Mouse (Mus musculus): Measurements from ENCODE around the gene Dnajb13. TPM values are rescaled to one million over a fixed set of nuclear protein-coding genes. Genes with fewer than 3 reads are reported as not detected.
A peak's percentile ranks its signal among the peaks of the same experiment; 100 is the strongest.

Gene Dnajb13
- polyA plus RNA-seq, 1 experiment from 2014 or later, result 2.1 TPM

GRCm38 (mm10) chr7:100504740-100505487, 9.8 kb downstream of the Dnajb13 start:
- H3K4me3 ChIP-seq, result no peak overlapping the region
- H3K27me3 ChIP-seq, result no peaks in the 10 kb centered on the region
- no peaks in the 10 kb centered on the region for H3K4me1 ChIP-seq
- H3K4me2 ChIP-seq, result no peak overlapping the region
- no peak overlapping the region for H3K27ac ChIP-seq
- no peak overlapping the region for H3K9ac ChIP-seq
- 86% methylated on average over 13 of the region's 13 CpGs for WGBS
- H3K36me3 ChIP-seq (ENCODE audit: poor library complexity, severe bottlenecking), result no peaks in the 10 kb centered on the region
- H3K9me3 ChIP-seq (replicated peaks), result no peaks in the 10 kb centered on the region
- no peak for ATAC-seq

DNA sequence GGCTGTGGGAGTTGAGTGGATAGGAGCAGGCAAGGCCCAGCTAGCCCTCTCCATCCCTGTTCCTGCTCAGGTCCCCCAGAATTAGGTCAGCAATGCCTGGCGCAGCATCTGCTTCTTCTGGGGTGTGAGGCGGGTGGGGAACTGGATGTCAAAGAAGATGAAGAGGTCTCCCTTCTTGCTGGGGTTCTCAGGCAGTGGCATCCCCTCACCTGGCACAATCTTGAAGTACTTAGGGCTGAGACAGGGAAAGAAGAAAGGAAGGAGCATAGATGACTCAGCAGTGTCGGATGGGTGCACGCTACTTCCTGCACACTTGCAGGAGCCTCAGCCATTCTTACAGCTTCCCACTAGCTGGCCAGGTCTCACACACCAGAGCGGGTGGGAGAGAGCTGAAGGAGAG, 11.7 kb downstream of the Dnajb13 start:
- no peak for ATAC-seq
- Histone ChIP-seq H3K36me3 (ENCODE audit: poor library complexity, severe bottlenecking) (0 out of 2 replicates have a peak, but pooled peaks cover 2% of the 10 kb centered on the region), H3K4me1 (no peaks in the 10 kb centered on the region), H3K4me2 (no peak overlapping the region), H3K9me3 (replicated peaks) (no peaks in the 10 kb centered on the region), H3K4me3 (no peak overlapping the region), H3K27me3 (no peaks in the 10 kb centered on the region), H3K27ac (no peak overlapping the region), H3K9ac (no peak overlapping the region)
- 92% methylated on average over 5 of the region's 5 CpGs for WGBS

- no peak for ATAC-seq
- Histone ChIP-seq H3K36me3 (ENCODE audit: poor library complexity, severe bottlenecking) (peaks cover 4% of the 10 kb centered on the region; the same call in 1 of the 2 replicates), H3K27ac (no peak overlapping the region), H3K27me3 (no peaks in the 10 kb centered on the region), H3K4me1 (no peaks in the 10 kb centered on the region), H3K9ac (no peak overlapping the region), H3K4me2 (no peak overlapping the region), H3K9me3 (replicated peaks) (no peaks in the 10 kb centered on the region), H3K4me3 (no peak overlapping the region)
- 87% methylated on average over 7 of the region's 7 CpGs for WGBS
Observed at GRCm38 (mm10) chr7:100502374-100502922, 12.3 kb downstream of the Dnajb13 start.

DNA sequence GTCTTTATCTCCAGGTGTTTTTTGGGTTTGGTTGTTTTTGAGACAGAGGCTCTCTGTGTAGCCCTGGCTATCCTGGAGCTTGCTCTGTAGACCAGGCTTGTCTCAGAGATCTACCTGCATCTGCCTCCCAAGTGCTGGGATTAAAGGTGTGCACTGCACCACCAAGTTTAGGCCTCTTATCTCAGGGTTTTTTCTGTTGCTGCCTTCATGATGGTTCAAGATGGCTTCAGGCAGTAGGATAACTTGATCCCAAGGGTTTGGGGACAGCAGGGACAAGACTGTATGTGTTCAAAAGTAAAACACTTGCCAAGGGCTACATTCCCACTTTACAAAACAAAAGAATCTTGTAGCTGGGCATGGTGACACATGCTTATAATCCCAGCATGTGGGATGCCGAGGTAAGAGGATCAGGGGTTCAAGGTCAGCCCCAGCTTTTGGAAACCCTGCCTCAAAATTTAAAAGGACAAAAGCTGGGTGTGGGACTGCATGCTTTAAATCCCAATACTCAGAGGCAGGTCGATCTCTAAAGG, 12.9 kb downstream of the Dnajb13 start:
- H3K9ac ChIP-seq, result no peak overlapping the region
- no peaks in the 10 kb centered on the region for H3K27me3 ChIP-seq
- H3K4me3 ChIP-seq, result no peak overlapping the region
- H3K9me3 ChIP-seq (replicated peaks), result no peaks in the 10 kb centered on the region
- WGBS, result 55% methylated on average over 2 of the region's 2 CpGs
- H3K4me1 ChIP-seq, result no peaks in the 10 kb centered on the region
- no peak overlapping the region for H3K4me2 ChIP-seq
- H3K36me3 ChIP-seq (ENCODE audit: poor library complexity, severe bottlenecking), result peaks cover 4% of the 10 kb centered on the region; the same call in 1 of the 2 replicates
- no peak overlapping the region for H3K27ac ChIP-seq
- ATAC-seq, result no peak

DNA sequence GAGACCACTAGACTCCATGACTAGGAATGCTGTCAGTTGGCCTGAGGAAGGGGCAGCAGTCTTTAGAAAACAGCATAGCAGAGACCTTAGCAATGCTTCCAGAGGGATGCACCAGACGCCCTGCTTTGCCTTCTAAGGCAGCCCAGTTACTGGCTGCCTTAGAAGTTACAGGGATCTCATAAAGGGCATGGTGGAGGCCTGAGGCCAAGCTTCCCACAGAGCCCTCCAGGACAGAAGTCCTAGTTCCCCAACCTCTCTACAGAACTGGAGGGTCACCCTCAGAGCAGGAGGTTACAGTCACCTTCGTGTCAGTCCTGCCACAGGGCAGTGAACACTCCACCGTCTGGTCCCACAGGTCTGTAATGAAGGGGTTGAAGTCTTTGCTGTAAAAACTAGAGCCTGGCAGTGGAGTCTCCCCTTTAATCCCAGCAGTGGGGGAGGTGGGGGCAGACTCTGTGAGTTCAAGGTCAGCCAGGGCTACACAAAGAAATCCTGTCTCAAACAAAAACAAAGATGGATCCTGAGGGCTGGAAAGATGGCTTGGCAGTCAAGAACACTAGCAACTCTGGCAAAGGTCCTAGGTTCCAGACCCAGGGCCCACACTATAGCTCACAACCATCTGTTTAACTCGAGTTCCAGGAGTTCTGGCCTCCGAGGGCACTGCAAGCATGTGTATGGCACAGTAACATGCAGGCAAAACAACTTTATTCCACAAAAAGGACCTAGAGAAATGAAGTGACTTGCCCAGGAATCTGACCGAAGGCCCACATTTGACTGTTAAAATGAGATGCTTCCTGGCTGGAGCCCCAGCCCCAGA, 13.5 kb downstream of the Dnajb13 start:
- 76% methylated on average over 6 of the region's 6 CpGs for WGBS
- no peak overlapping the region for H3K4me2 ChIP-seq
- ATAC-seq, result no peak
- no peak overlapping the region for H3K9ac ChIP-seq
- H3K9me3 ChIP-seq (replicated peaks), result no peaks in the 10 kb centered on the region
- H3K27me3 ChIP-seq, result no peaks in the 10 kb centered on the region
- 0 out of 2 replicates have a peak, but pooled peaks cover under 1% of the 10 kb centered on the region for H3K4me1 ChIP-seq
- H3K27ac ChIP-seq, result no peak overlapping the region
- H3K36me3 ChIP-seq (ENCODE audit: poor library complexity, severe bottlenecking), result peaks cover 4% of the 10 kb centered on the region; the same call in 1 of the 2 replicates
- no peak overlapping the region for H3K4me3 ChIP-seq

DNA sequence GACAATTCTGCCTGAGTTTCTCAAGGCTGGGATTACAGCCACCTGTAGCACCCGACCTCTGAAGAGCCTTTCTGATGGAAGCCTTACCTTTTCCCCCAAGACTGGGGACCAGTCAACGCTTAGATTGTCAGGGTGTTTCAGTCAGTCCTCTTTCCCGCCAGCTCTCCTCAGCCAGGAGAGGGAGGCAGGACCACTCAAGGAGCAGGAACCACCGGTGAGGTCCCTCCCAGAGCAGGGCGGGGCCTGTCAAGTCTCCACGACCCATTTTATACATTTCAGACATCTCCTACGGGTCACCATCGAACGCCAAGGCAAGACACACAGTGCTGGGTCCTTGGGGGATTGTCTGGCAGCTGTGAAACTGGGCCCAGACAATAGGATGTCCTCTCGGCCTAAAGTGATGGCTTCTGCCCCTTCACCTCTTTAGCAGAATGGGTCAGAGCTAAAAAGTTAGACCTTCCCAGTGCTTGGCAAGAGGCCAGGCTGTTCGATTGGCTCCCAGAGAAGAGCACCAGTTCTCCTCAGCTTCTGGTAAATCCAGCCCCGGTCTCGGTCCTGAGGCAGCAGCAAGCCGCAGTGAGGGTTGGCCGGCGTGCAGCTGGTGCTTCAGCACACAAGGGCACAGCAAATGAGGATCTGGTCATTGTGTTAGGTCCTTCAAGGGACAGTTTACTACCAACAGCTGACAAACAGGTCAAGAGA, 14.3 kb downstream of the Dnajb13 start:
- H3K9me3 ChIP-seq (replicated peaks), result no peaks in the 10 kb centered on the region
- no peak overlapping the region for H3K9ac ChIP-seq
- H3K4me3 ChIP-seq, result no peak overlapping the region
- 75% methylated on average over 16 of the region's 16 CpGs for WGBS
- H3K4me2 ChIP-seq, result no peak overlapping the region
- H3K36me3 ChIP-seq (ENCODE audit: poor library complexity, severe bottlenecking), result peaks cover 4% of the 10 kb centered on the region; the same call in 1 of the 2 replicates
- peaks cover 9% of the 10 kb centered on the region for H3K4me1 ChIP-seq
- H3K27ac ChIP-seq, result no peak overlapping the region
- no peak for ATAC-seq
- H3K27me3 ChIP-seq, result no peaks in the 10 kb centered on the region

DNA sequence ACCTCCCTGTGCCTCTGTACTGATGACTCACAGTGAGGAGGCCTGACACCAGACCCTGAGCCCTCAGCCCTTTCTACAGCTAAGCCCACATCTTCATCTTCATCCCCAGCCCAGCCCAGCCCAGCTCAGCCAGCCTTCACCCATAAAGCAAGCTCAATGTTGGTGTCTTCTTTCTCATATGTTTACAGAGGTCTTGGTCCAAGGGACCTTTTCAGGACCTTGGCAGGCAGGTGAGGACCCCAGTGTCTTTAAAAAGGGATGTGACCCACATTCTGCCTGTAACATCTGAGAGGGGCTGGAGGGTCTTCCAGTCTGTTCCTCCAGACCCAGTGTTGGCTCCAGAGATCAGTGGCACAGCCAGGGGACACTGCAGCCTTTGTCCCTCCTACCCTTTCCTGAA, 15.3 kb downstream of the Dnajb13 start:
- Histone ChIP-seq H3K9ac (no peak overlapping the region), H3K36me3 (ENCODE audit: poor library complexity, severe bottlenecking) (peaks cover 4% of the 10 kb centered on the region; the same call in 1 of the 2 replicates), H3K9me3 (replicated peaks) (no peaks in the 10 kb centered on the region), H3K27me3 (no peaks in the 10 kb centered on the region), H3K4me1 (peaks cover 12% of the 10 kb centered on the region), H3K27ac (no peak overlapping the region), H3K4me3 (no peak overlapping the region), H3K4me2 (no peak overlapping the region)
- no peak for ATAC-seq

DNA sequence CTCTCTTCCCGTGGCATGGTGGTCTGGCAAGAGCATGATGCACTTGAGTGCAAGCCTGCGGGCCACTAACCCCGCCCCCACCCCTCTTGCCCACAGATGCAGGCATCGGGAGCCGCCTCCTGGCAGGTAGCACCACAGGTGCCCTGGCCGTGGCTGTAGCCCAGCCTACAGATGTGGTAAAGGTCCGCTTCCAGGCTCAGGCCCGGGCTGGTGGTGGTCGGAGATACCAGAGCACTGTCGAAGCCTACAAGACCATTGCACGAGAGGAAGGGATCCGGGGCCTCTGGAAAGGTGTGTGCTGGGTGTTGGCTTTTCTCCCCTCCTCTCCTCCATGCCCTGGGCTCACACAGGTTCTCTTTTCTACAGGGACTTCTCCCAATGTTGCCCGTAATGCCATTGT, 16.8 kb downstream of the Dnajb13 start:
- peaks cover 27% of the 10 kb centered on the region for H3K4me1 ChIP-seq
- H3K27ac ChIP-seq, result no peak overlapping the region
- ATAC-seq, result no peak
- peaks cover 4% of the 10 kb centered on the region; the same call in 1 of the 2 replicates for H3K36me3 ChIP-seq (ENCODE audit: poor library complexity, severe bottlenecking)
- no peak overlapping the region for H3K9ac ChIP-seq
- no peak overlapping the region for H3K4me2 ChIP-seq
- no peak overlapping the region for H3K4me3 ChIP-seq
- H3K9me3 ChIP-seq (replicated peaks), result no peaks in the 10 kb centered on the region
- WGBS, result 93% methylated on average over 13 of the region's 13 CpGs
- 0 out of 2 replicates have a peak, but pooled peaks cover under 1% of the 10 kb centered on the region for H3K27me3 ChIP-seq

DNA sequence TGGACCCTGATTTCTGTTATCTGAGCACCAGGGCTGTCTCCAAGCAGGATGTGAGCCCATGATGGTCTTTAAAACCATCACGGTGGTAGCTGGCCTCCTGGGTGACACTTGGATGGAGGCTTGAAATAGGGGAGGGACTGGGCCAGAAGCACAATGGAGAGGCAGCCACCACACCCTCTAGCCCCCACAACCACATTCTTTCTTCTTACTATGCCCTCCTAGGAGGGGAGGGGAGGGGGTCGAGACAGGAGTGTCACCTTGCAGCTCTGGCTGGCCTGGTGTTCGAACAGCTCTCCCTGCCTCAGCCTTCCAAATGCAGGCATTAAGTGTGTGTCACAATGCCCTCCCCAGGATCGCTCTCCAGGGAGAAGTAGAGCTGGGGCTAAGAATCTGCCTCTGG, 17.4 kb downstream of the Dnajb13 start:
- Histone ChIP-seq H3K27ac (no peak overlapping the region), H3K4me1 (peaks cover 33% of the 10 kb centered on the region), H3K4me2 (no peak overlapping the region), H3K36me3 (ENCODE audit: poor library complexity, severe bottlenecking) (peaks cover 4% of the 10 kb centered on the region; the same call in 1 of the 2 replicates), H3K27me3 (peaks cover 6% of the 10 kb centered on the region; the same call in 1 of the 2 replicates), H3K9me3 (replicated peaks) (no peaks in the 10 kb centered on the region), H3K9ac (no peak overlapping the region), H3K4me3 (no peak overlapping the region)
- no peak for ATAC-seq
- WGBS, result 94% methylated on average over 4 of the region's 4 CpGs

DNA sequence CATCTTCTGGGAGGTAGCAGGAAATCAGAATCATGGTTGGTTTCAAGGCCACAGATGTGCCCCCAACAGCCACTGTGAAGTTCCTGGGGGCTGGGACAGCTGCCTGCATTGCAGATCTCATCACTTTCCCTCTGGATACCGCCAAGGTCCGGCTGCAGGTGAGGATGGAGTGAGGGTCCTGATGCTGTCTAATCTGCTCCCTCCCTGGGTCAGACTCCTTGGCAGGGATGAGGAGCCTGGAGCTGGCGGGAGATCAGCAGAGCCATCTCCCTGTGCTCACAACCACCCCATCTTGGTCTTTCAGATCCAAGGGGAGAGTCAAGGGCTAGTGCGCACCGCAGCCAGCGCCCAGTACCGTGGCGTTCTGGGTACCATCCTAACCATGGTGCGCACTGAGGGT, 18.0 kb downstream of the Dnajb13 start:
- Histone ChIP-seq H3K9ac (no peak overlapping the region), H3K4me3 (no peak overlapping the region), H3K36me3 (ENCODE audit: poor library complexity, severe bottlenecking) (peaks cover 4% of the 10 kb centered on the region; the same call in 1 of the 2 replicates), H3K9me3 (replicated peaks) (no peaks in the 10 kb centered on the region), H3K27me3 (peaks cover 9% of the 10 kb centered on the region; the same call in 1 of the 2 replicates), H3K4me1 (peaks cover 34% of the 10 kb centered on the region), H3K27ac (no peak overlapping the region), H3K4me2 (no peak overlapping the region)
- no peak for ATAC-seq
- WGBS, result over 99% methylated on average over 9 of the region's 9 CpGs

DNA sequence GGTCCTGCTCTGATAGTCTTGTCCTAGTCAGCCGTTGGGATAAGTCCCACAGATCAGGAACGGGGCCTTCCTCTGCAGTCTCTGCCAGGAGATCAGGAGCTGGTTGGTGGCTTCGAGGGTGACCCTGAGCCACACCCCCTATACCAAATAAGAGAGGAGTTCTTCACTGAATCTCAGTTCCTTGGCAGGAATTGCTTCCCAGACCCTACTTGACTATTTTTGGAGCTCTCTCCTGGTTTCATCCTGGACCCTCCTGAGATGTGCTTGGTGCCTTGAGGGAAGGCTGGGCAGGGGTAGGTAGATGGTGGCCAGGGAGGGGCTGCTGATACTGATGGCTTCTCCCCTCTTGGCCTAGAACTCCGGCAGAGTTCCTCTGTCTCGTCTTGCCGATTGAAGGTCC, 18.4 kb downstream of the Dnajb13 start:
- Histone ChIP-seq H3K4me2 (peak overlapping the region; percentile 19; the same call in 1 of the 2 replicates), H3K27ac (peak overlapping the region; percentile 58; the same call in 1 of the 2 replicates), H3K4me3 (no peak overlapping the region), H3K36me3 (ENCODE audit: poor library complexity, severe bottlenecking) (peaks cover 4% of the 10 kb centered on the region; the same call in 1 of the 2 replicates), H3K9me3 (replicated peaks) (no peaks in the 10 kb centered on the region), H3K4me1 (peaks cover 34% of the 10 kb centered on the region), H3K9ac (no peak overlapping the region), H3K27me3 (peaks cover 9% of the 10 kb centered on the region; the same call in 1 of the 2 replicates)
- no peak for ATAC-seq
- 87% methylated on average over 6 of the region's 6 CpGs for WGBS
